Mouse (Mus musculus): ENCODE measurements around the gene Shisa7. TPM values are rescaled to one million over a fixed set of nuclear protein-coding genes. Genes with fewer than 3 reads are reported as not detected.
"Not testable (repeated sequence)": the region's sequence is repeated elsewhere in the genome, so short reads cannot be mapped to it uniquely, and the experiment has no call there.

Shisa7 gene
- polyA plus RNA-seq, 1 experiment from 2014 or later = not detected

- Histone ChIP-seq H3K79me2 (ENCODE audit: inconsistent target) (no peaks in the 10 kb centered on the region), H3K4me3 (ENCODE audit: inconsistent target) (no peak overlapping the region), H3K36me3 (ENCODE audit: inconsistent target) (no peaks in the 10 kb centered on the region), H3K27ac (no peak overlapping the region)
- 71% methylated on average over 4 of the region's 4 CpGs for WGBS (ENCODE audit: missing documents)
These were observed 19.1 kb downstream of the Shisa7 start for GRCm38 (mm10) chr7:4825365-4825764.

GRCm38 (mm10) chr7:4822162-4822907 lies 22.2 kb downstream of the Shisa7 start:
- no peak overlapping the region for H3K4me3 ChIP-seq (ENCODE audit: inconsistent target)
- WGBS (ENCODE audit: missing documents) = 84% methylated on average over 6 of the region's 6 CpGs
- H3K36me3 ChIP-seq (ENCODE audit: inconsistent target) = no peaks in the 10 kb centered on the region
- H3K27ac ChIP-seq = no peak overlapping the region
- H3K79me2 ChIP-seq (ENCODE audit: inconsistent target) = no peaks in the 10 kb centered on the region

- H3K79me2 ChIP-seq (ENCODE audit: inconsistent target) = no peaks in the 10 kb centered on the region
- no peak overlapping the region for H3K27ac ChIP-seq
- no peaks in the 10 kb centered on the region for H3K36me3 ChIP-seq (ENCODE audit: inconsistent target)
- H3K4me3 ChIP-seq (ENCODE audit: inconsistent target) = no peak overlapping the region
- 85% methylated on average over 4 of the region's 4 CpGs for WGBS (ENCODE audit: missing documents)
These were observed 22.8 kb downstream of the Shisa7 start for GRCm38 (mm10) chr7:4821690-4822089.

- H3K79me2 ChIP-seq (ENCODE audit: inconsistent target); H3K27ac ChIP-seq; H3K36me3 ChIP-seq (ENCODE audit: inconsistent target); H3K4me3 ChIP-seq (ENCODE audit: inconsistent target): not testable (repeated sequence)
- 81% methylated on average over 6 of the region's 7 CpGs for WGBS (ENCODE audit: missing documents)
These were observed 23.6 kb downstream of the Shisa7 start for GRCm38 (mm10) chr7:4820925-4821324.

GRCm38 (mm10) chr7:4816559-4816958 lies 27.9 kb downstream of the Shisa7 start:
- no peak overlapping the region for H3K27ac ChIP-seq
- H3K79me2 ChIP-seq (ENCODE audit: inconsistent target) = peaks cover 4% of the 10 kb centered on the region
- no peaks in the 10 kb centered on the region for H3K36me3 ChIP-seq (ENCODE audit: inconsistent target)
- no peak overlapping the region for H3K4me3 ChIP-seq (ENCODE audit: inconsistent target)

GRCm38 (mm10) chr7:4813105-4813791 lies 31.2 kb downstream of the Shisa7 start:
- H3K4me3 ChIP-seq (ENCODE audit: inconsistent target) = peak overlapping the region; percentile 81
- peaks cover 37% of the 10 kb centered on the region for H3K79me2 ChIP-seq (ENCODE audit: inconsistent target)
- H3K27ac ChIP-seq = peak overlapping the region; percentile 94
- WGBS (ENCODE audit: missing documents) = 16% methylated on average over 8 of the region's 8 CpGs
- peaks cover 5% of the 10 kb centered on the region; the same call in 1 of the 2 replicates for H3K36me3 ChIP-seq (ENCODE audit: inconsistent target)

- Histone ChIP-seq H3K36me3 (ENCODE audit: inconsistent target) (peaks cover 6% of the 10 kb centered on the region; the same call in 1 of the 2 replicates), H3K4me3 (ENCODE audit: inconsistent target) (peak within 1 kb of the TSS; percentile 98), H3K27ac (peak within 1 kb of the TSS; percentile 94), H3K79me2 (ENCODE audit: inconsistent target) (peaks cover 37% of the 10 kb centered on the region)
- 1% methylated on average over 54 of the region's 62 CpGs for WGBS (ENCODE audit: missing documents)
These were observed 32.0 kb downstream of the Shisa7 start, which contains the start of gene Ube2s for GRCm38 (mm10) chr7:4812303-4813104. TSS of gene Ube2s (minus strand) at chr7:4812590.

GRCm38 (mm10) chr7:4811842-4812302 lies 32.6 kb downstream of the Shisa7 start:
- Histone ChIP-seq H3K27ac (peak overlapping the region; percentile 78), H3K79me2 (ENCODE audit: inconsistent target) (peaks cover 37% of the 10 kb centered on the region), H3K4me3 (ENCODE audit: inconsistent target) (peak overlapping the region; percentile 98), H3K36me3 (ENCODE audit: inconsistent target) (peaks cover 12% of the 10 kb centered on the region; the same call in 1 of the 2 replicates)
- 0% methylated on average over 26 of the region's 36 CpGs for WGBS (ENCODE audit: missing documents)

- peaks cover 37% of the 10 kb centered on the region for H3K79me2 ChIP-seq (ENCODE audit: inconsistent target)
- 46% methylated on average over 8 of the region's 10 CpGs for WGBS (ENCODE audit: missing documents)
- H3K4me3 ChIP-seq (ENCODE audit: inconsistent target) = peak overlapping the region; percentile 98
- H3K36me3 ChIP-seq (ENCODE audit: inconsistent target) = peaks cover 13% of the 10 kb centered on the region; the same call in 1 of the 2 replicates
- peak overlapping the region; percentile 78 for H3K27ac ChIP-seq
These were observed 33.4 kb downstream of the Shisa7 start for GRCm38 (mm10) chr7:4811131-4811530.

- Histone ChIP-seq H3K27ac (no peak overlapping the region), H3K4me3 (ENCODE audit: inconsistent target) (no peak overlapping the region), H3K79me2 (ENCODE audit: inconsistent target) (peaks cover 35% of the 10 kb centered on the region), H3K36me3 (ENCODE audit: inconsistent target) (peaks cover 13% of the 10 kb centered on the region; the same call in 1 of the 2 replicates)
- WGBS (ENCODE audit: missing documents) = 91% methylated on average over 7 of the region's 7 CpGs
These were observed 37.8 kb downstream of the Shisa7 start for GRCm38 (mm10) chr7:4806716-4807115.

GRCm38 (mm10) chr7:4802247-4802646 lies 42.2 kb downstream of the Shisa7 start:
- no peak overlapping the region for H3K27ac ChIP-seq
- H3K36me3 ChIP-seq (ENCODE audit: inconsistent target) = peaks cover 8% of the 10 kb centered on the region
- no peak overlapping the region for H3K4me3 ChIP-seq (ENCODE audit: inconsistent target)
- no peaks in the 10 kb centered on the region for H3K79me2 ChIP-seq (ENCODE audit: inconsistent target)

GRCm38 (mm10) chr7:4795767-4796433 lies 48.6 kb downstream of the Shisa7 start:
- 75% methylated on average over 7 of the region's 7 CpGs for WGBS (ENCODE audit: missing documents)
- Histone ChIP-seq H3K27ac (no peak overlapping the region), H3K4me3 (ENCODE audit: inconsistent target) (no peak overlapping the region), H3K79me2 (ENCODE audit: inconsistent target) (peaks cover 18% of the 10 kb centered on the region), H3K36me3 (ENCODE audit: inconsistent target) (peaks cover 21% of the 10 kb centered on the region)

GRCm38 (mm10) chr7:4794631-4795168 lies 49.8 kb downstream of the Shisa7 start:
- no peak overlapping the region for H3K4me3 ChIP-seq (ENCODE audit: inconsistent target)
- H3K79me2 ChIP-seq (ENCODE audit: inconsistent target) = peaks cover 18% of the 10 kb centered on the region
- H3K36me3 ChIP-seq (ENCODE audit: inconsistent target) = peaks cover 21% of the 10 kb centered on the region
- no peak overlapping the region for H3K27ac ChIP-seq
- 69% methylated on average over 3 of the region's 3 CpGs for WGBS (ENCODE audit: missing documents)

GRCm38 (mm10) chr7:4793674-4794073 lies 50.8 kb downstream of the Shisa7 start:
- H3K79me2 ChIP-seq (ENCODE audit: inconsistent target) = peaks cover 18% of the 10 kb centered on the region
- 40% methylated on average over 4 of the region's 4 CpGs for WGBS (ENCODE audit: missing documents)
- peaks cover 21% of the 10 kb centered on the region for H3K36me3 ChIP-seq (ENCODE audit: inconsistent target)
- peak overlapping the region; percentile 85 for H3K27ac ChIP-seq
- peak overlapping the region; percentile 95 for H3K4me3 ChIP-seq (ENCODE audit: inconsistent target)

All from macrophage (primary cell).